Mouse (Mus musculus) lung, adult 2 months (tissue): ENCODE measurements around the gene Rplp2. TPM values are rescaled to one million over a fixed set of nuclear protein-coding genes. Genes with fewer than 3 reads are reported as not detected.
A peak's percentile ranks its signal among the peaks of the same experiment; 100 is the strongest.

Experiments used
- DNase-seq: peaks from one replicate; pipeline ENCODE4 v3.0.0; 2022
- H3K4me1 ChIP-seq: fragments of 200-500 bp; 2 replicates; pipeline ENCODE4 v1.6.1; 2011; ENCODE audit warnings: low read length; ENCODE audit not compliant: control insufficient read depth, insufficient read depth
- H3K4me3 ChIP-seq: fragments of 200-500 bp; replicated peaks from 2 replicates; pipeline ENCODE3; 2011; ENCODE audit warnings: low read depth, mild to moderate bottlenecking, control low read depth, low read length; ENCODE audit errors: extremely low read depth
- CTCF ChIP-seq: fragments of 200-500 bp; IDR thresholded peaks from 2 replicates; pipeline ENCODE4 v1.5.1; 2011; ENCODE audit warnings: mild to moderate bottlenecking, low read length, control low read depth; ENCODE audit not compliant: insufficient read depth
- POLR2A ChIP-seq: fragments of 200-500 bp; IDR thresholded peaks from 2 replicates; pipeline ENCODE4 v1.6.1; 2011; ENCODE audit warnings: low read depth, mild to moderate bottlenecking, control low read depth, low read length, borderline replicate concordance; ENCODE audit errors: extremely low read depth
- WGBS: fragments of 180-500 bp; shearing (Covaris S2); methylation state at CpG from one replicate; pipeline ENCODE4 v1.1.7; 2018; 5-methylcytosine and 5-hydroxymethylcytosine counted together
- polyA plus RNA-seq: library from polyadenylated mRNA; depleted of rRNA; stranded (reverse); fragments of >200 nt; gene quantifications from 2 replicates; pipeline ENCODE4 v1.2.3, GENCODE M21; 2012

Gene Rplp2
- polyA plus RNA-seq, 1 experiment, result 591 TPM

DNA sequence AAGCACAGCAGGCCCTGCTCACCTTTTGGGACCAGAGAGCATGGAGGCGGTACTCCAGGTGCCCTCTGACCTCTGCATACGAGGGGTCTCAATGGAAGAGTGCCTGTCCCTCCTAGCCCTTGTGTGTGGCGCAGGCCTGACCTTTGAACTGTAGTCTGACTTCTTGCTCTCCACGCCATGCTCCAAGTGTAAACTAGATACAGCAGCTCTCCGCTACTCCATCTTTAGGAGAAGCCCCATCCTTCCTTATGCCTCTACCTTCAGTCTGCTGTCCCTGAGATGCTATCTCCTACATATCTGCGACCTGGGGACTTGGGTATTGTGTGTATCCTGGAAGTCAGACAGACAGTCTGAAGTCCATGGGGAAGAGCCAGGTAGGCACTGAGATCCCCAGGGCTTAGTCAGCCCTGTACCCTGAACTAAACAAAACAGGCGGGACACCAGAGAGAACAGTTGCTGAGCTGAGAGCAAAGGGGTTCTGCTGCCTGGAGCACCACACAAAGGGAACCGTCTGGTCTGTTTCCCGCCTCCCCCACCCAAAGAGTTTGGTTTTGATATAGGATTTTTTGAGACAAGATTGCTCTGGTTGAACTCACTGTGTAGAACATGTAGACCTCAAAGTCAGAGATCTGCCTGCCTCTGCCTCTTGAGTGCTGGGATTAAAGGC, 11.2 kb upstream of the Rplp2 start:
- WGBS, result 77% methylated on average over 9 of the region's 9 CpGs
- H3K4me1 ChIP-seq, result peaks cover 13% of the 10 kb centered on the region
- H3K4me3 ChIP-seq, result no peak overlapping the region
- no peak for DNase-seq
- TF ChIP-seq POLR2A, result no peak
- TF ChIP-seq CTCF, result no peak

DNA sequence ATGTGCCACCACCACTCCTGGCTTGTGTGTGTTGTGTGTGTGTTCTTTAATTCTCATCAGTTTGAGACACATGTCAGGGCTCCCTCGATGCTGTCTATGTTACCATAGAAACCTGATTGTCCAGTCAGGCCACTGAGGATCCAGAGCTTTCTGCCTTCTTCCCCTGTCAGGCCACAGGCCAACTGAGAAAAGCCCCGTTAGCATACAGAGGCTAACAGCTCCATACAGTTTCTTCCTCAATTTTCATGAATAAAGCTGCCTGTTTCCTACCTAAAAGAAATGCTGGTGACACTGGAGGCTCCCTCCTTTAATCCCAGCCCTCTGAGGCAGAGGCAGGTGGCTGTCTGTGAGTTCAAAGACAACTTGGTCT, 10.7 kb upstream of the Rplp2 start:
- H3K4me1 ChIP-seq, result peaks cover 13% of the 10 kb centered on the region
- no peak for DNase-seq
- whole genome bisulfite sequencing, result 46% methylated on average over 2 of the region's 2 CpGs
- no peak for TF ChIP-seq CTCF
- no peak for TF ChIP-seq POLR2A
- H3K4me3 ChIP-seq, result no peak overlapping the region

DNA sequence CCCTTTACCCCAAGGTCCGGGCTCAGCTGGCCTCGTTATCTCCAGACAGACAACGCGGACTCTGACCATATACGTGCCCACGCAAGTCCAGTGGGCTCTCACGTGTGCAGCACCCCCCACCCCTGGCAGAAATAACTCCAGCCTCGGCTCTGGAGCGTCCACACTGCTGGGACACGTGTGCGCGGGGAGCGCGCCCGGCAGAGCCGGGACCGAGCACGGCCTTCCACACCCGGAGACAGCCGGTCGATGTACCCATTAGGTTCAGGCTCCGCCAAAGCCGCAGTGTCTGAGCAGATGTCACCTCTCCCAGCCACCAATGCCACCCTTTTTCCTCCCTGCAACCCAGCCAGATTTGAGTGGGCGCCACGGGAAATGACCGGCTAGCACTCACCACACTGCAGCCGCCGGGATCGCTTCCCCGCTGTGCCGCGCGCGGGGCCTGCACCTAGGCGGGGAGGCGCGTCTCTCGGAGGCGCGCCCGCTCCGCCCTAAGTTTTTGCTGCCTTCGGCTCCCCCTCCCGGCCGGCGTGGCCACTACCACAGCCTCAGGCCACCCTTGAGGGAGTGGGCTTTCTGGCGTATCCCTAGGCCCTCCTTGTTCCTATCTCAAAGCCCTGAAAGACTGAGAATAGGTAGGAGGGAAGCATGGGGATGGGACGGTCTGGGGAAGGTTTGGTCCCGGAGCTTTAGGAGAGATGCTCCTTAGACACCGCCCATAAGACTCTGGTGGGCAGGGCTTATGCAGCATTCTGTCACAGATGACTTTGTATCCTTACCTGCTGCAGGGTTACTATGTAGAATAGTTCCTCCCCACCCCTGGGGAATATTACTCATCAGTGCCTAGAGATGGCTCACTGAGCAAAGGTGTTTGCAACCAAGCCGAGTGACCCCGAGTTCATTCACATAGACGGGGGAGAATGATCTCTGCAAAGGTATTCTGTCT, 9.7 kb upstream of the Rplp2 start, which contains the start of gene Slc25a22:
TSS of gene Slc25a22 (minus strand) at position 715 of the 943 bp plus-strand sequence.
- 6% methylated on average over 53 of the region's 53 CpGs for WGBS
- Histone ChIP-seq H3K4me3 (peak within 1 kb of the TSS; percentile 75), H3K4me1 (peaks cover 13% of the 10 kb centered on the region)
- peak; percentile 84 for DNase-seq
- TF ChIP-seq POLR2A, result peak; percentile 73; the same call in 1 of the 2 replicates
- TF ChIP-seq CTCF, result peak; percentile 55

GRCm38 (mm10) chr7:141438201-141438968, 8.8 kb upstream of the Rplp2 start:
- DNase-seq, result no peak
- WGBS, result 93% methylated on average over 12 of the region's 12 CpGs

GRCm38 (mm10) chr7:141439140-141439679, 8.0 kb upstream of the Rplp2 start:
- no peak for TF ChIP-seq CTCF
- no peak for TF ChIP-seq POLR2A

More at GRCm38 (mm10) chr7:141438201-141438968, 8.8 kb upstream of the Rplp2 start:
- TF ChIP-seq CTCF (no peak), POLR2A (no peak)
- Histone ChIP-seq H3K4me1 (peaks cover 15% of the 10 kb centered on the region), H3K4me3 (no peak overlapping the region)

DNA sequence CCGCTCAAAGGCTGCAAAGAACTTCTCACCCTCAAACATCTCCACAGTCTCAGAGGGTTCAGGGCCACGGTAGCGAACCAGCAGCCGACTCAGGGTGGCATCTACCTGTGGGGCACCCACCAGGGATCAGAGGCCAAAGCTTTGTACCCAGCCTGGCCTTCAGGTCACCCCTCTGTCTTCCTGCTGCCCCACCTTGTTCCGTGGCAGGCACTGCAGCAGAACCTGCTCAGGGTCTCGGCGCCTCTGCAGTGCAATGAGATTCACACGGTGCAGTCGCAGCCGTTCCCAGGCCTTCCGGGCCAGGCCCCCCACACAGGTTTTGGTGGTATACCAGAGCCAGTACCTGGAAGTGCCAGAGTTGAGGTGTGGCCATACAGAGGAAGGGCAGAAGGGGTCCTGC, 7.4 kb upstream of the Rplp2 start:
- Histone ChIP-seq H3K4me3 (no peak overlapping the region), H3K4me1 (peaks cover 15% of the 10 kb centered on the region)
- WGBS, result 94% methylated on average over 11 of the region's 11 CpGs
- DNase-seq, result no peak
- TF ChIP-seq POLR2A (no peak), CTCF (no peak)

More at GRCm38 (mm10) chr7:141439140-141439679, 8.0 kb upstream of the Rplp2 start:
- no peak overlapping the region for H3K4me3 ChIP-seq
- H3K4me1 ChIP-seq, result peaks cover 18% of the 10 kb centered on the region
- DNase-seq, result no peak
- WGBS, result 97% methylated on average over 10 of the region's 10 CpGs

- peak; percentile 71 for TF ChIP-seq CTCF
- TF ChIP-seq POLR2A, result no peak
- Histone ChIP-seq H3K4me1 (peaks cover 10% of the 10 kb centered on the region), H3K4me3 (no peak overlapping the region)
- peak; percentile 54 for DNase-seq
- WGBS, result 25% methylated on average over 6 of the region's 6 CpGs
These were observed 6.6 kb upstream of the Rplp2 start for GRCm38 (mm10) chr7:141440613-141441012.

DNA sequence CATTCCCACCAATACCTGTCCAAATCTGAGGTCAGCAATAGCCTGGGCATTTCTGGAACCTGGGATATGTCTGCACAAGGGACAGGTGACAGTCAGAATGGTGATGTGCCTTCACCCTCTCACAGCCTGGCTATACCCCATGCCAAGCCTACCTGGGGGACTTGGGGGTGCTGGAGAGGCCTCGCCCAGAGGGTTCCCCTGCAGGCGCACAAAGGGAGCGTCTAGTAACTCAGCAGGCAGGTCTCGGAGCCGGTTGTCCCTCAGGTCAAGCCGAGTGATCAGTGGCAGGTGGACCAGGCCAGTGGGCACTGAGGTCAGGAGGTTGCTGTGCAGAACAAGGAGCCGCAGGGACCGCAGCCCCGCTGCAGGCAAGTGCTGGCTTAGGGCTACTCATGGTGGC, 5.7 kb upstream of the Rplp2 start:
- WGBS, result 95% methylated on average over 9 of the region's 9 CpGs
- TF ChIP-seq POLR2A (no peak), CTCF (no peak)
- Histone ChIP-seq H3K4me3 (no peak overlapping the region), H3K4me1 (peaks cover 8% of the 10 kb centered on the region; the same call in 1 of the 2 replicates)
- no peak for DNase-seq
